Mouse (Mus musculus): ENCODE data around the gene Ppm1g.

GRCm38 (mm10) chr5:31202933-31203332 is 17.6 kb downstream of the Ppm1g start:
- no peak for TF ChIP-seq CTCF (IDR thresholded peaks at IDR 0.05; ENCODE audit: insufficient read depth, low read length)
- TF ChIP-seq POLR2A (IDR thresholded peaks at IDR 0.05; ENCODE audit: borderline replicate concordance, extremely low read depth, low read depth, low read length) = no peak

All from lung, adult 2 months (tissue).